Mouse (Mus musculus) lung, postnatal 4 days (tissue): ENCODE results near the gene Srebf1.

ENCODE experiments used
- DNase-seq, 2 experiments: peaks; one replicate each; pipeline ENCODE4 v3.0.0; 2021

The Srebf1 gene

DNA sequence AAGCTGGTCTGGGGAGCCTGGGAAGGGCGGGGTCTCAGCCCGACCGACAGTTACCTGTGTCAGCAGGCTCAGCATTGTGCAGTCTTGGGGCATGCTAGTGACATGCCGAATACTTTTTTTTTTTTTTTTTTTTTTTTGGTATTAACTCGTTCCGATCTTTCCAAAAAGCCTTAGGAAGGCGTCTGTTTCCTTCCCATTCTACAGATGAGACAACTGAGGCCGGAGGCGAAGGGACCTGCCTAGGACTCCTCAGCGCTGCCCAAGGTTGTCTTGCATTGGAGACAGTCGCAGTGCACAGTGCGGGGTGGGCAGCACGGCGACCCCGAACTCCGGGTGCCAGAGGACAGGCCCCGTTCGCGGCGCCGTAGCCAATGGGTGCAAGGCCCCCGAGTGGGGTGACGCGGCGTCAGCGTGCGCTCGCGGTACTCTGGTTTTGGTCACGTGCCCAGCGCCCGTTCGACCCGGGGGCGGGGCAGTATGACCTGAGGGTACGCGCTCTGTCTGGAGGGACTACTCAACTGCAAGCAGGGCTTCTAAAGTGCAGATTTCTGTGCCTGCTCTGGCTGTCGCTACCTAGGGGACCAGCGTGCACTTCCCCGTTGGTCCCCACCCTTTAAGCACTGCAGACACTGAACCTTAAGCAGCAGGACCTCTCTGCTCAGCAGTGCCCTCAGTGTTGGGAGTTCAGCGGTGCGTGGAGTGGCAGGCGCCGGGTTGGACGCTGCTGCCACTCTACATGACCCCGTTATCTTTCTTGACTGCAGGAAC is at the start of gene Srebf1:
Gene Srebf1, minus strand, starts transcription at position 113 of the 768 bp plus-strand sequence.
- DNase-seq, result peak; percentile 90 to 92

DNA sequence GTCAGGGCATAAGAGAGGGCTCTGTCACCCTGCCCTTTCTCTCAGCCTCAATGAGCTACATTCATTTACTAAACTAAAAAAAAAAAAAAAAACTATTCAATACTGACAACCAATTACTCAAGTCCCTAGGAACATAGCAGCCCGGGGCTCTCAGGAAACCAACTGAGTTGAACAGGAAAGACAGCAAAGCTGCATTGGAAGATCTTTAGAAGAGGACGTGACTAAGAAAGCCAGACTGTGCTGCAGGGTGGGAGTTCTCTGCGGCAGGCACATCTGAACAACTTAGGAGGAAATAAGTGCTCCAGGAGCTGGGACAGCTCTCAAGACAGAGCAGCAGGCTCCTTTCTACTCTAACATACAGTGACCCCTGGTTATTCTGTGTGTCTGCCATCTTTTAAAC is 46.2 kb upstream of the Srebf1 start:
- DNase-seq, result no peak

DNA sequence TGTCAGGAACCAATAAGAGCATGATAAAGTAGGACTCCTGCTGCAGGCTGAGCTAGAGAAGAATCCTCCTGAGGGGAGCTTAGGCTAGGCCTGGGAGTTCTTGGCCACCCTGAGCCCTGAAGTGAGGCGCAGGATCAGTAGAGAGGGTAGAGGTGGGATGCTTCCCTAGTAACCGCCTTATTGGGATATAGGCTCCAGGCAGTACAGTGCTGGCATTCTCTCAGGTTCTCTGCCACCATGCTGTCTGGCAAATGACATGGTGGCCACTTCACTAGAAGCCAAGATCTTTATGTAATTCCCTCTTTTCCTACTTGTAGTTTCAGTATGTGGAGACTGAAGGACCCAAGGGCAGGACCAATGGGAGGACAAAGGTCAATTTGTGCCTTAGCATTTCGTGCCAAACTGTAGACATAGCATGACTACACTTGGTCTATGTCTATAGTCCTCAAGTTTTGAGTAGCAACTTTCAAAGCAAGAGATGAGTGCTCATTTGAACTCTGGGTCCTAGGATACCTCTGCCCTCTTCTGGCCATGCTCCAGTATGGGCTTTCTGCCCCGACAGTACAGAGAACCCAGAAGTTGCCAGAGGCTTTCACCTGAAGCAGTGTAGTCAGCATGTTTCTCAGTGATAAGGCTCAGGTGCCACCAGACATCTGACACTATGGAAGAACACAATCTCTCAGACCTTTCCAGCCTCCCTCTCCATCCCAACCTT is 43.0 kb upstream of the Srebf1 start:
- no peak for DNase-seq

DNA sequence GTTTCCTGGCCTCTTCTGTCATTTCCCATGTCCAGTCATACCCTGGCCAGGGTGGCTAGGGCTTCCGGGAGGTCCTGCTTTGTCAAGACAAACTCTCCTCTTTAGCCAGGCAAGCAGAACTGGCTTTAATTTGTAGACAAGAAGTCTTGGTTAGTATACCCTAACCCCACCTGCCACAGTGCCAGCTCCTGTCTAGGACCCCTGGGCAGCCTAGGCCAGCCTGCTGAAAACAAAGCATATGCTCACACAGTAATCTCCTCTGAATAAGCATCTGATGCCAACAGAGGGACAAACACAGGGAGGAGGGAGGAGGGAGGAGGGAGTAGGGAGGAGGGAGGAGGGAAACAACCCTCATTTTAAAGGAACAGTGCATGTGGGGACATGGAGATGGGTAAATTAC is 42.3 kb upstream of the Srebf1 start:
- no peak for DNase-seq

DNA sequence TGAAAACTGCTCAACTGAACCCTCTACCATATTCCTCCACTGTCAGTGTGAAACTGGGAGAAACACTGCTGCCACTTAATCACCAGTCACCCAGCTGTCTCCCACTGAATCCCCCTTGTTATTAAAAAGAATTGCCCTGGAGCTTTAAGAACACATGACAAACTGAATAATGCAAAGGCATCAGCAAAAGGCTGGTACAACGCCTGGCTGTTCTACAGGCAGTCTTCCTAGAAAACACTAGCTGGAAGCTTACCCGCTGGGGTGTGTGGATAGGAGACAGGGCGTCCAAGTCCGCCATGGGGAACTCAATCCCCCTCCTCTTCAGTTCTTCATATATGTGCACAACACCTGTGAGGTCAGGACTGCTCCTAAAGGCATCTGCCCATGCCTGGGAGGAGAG is 40.0 kb upstream of the Srebf1 start:
- DNase-seq, result no peak

DNA sequence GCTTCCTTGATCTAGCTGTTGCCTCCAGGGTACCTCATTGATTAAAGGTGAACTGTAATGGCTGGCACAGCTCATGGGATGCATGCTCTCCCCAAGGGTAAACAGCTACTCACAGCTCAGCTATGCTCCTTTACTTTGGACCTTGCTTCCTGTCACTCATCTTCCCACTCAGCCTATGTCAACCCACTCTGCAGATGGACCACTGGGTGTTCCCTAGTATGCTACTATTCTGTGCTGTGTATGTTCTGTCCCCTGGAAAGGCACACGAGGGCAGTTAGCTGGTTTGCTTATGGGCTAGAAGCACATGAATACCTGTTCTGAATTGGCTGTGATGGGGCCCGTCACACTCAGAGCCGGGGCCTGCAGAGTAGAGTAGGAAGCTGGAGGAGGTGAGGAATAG is 38.4 kb upstream of the Srebf1 start:
- no peak for DNase-seq

DNA sequence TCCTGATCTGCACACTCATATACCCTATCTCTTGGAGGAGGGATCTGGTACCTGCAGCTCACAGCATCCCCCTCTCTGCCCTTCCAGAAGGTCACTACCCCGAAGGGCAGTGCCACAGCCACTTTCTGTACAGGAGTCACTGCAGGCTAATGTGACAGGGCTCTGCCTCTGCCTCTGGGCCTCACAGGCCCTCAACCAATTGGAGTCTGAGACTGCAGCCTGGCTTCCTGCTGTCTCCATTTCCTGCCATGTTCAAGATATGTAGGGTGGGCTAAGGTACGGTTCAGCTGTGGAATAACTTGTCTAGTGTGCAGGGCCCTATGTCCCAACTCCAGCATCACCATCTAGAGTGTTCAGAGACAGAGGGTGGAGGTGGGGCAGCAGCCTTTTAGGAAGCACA is 35.3 kb upstream of the Srebf1 start:
- no peak for DNase-seq

DNA sequence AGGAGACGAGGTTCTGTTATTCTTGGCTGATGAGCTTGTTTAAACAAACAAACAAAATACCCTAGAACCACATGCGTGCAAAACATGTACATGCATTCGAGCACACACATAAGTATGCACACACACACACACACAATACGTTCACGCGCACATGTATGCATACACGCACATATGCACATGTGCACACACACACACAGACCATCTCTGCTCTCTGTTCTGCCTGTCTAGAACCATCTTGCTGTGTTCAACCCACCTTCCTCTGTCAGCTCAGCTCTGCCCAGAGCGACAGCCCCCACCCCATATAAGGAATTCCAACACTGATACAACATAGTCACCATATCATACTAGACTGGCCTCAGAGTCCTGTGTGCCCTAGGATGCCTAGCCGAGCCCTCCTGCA is 34.3 kb upstream of the Srebf1 start:
- DNase-seq, result no peak

DNA sequence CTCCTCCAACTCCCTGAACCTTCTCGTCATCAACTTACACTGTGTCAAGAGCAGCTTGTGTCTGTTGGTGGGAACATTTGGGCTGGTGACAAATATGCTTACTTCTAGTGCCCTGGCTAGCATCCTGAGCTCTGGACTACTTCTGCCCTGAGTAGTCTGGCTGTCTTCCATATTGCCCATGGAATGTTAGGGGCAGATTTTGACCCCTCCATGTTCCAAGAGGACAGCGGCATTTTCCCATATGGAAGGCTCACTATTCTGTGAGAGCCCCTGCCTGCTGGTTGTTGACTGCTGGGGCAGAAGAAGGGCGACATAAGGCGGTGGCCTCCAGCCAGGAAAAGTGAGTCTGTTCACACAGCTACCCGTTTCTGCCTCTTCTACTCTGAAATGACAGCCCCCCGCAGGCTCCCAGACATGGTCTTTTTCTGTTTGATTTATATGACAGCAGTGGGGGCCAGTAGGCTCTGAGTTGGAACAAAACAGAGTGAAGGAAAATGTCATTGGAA is 33.8 kb upstream of the Srebf1 start:
- peak in 1 of 2 experiments; percentile 66 for DNase-seq

DNA sequence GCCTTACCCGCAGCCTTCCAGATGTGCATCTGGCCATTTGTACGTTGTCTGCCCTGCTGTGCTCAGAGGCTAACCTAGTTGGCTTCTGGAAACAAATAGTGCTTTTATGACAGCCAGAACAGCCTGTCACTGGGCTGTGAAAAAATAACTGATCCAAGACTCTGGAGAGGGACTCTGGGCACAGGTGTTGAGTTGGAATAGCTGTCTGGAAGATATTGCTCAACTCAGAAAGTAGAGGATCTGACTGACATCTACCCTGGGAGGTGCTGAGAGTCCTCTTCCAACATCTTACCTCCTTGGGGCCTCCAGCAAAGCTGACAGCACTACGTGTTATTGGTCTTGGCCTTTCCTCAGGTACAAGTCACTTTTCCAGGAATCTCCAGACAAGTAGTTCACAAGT is 33.3 kb upstream of the Srebf1 start:
- DNase-seq, result no peak

DNA sequence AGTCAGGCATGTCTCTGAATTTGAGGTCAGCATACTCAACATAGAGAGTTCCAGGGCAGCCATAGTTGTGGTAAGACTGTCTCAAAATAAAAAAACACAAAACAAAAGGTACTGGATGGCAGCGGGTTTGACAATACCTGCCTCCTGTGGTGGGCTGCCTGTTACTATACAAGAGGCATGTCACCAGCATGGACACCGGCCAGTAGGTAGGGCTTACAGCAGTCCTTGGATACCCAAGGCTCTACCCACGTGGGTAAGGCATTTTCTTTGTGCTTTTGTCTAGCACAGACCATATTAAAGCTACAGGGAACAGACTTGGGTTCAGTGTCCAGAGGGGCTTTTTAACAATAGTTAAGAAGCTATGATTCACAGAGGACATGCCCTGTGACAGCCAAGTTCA is 32.8 kb upstream of the Srebf1 start:
- DNase-seq, result no peak

DNA sequence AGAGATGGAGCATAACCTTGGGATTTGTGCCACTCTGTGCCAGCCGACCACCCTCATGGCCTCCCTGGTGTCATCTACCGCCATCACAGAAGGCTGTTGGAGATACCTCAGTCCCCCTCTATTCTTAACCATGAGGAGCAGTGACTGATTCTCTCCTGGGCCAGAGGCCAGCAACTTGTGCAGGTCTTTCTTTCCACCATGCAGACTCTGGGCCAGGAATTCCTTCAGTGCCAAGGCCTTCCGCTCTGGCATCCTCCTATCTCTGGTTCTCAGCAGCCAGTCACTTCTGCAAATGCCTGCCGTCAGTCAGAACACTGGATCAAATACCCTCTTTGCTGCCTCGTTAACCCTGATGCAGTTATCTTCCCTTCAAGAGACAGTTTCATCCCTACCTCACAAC is 31.9 kb upstream of the Srebf1 start:
- no peak for DNase-seq

DNA sequence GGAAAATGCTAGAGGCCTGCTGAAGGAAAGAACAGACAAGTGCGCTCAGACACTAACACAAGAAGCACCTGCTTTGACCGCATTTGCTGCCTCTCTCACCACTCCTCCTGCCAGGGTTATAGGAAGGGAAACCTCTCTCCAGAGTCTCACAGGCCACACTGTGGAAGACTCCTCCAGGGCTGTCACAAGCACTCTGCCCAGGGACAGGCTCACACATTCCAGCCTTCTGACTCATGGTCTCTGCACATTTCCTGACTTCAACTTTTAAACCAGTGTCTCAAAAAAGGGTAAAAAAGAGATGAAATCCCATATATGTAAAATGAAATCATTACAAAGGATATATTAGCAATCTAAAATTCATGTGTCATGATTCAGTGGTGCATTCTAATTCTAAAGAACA is 31.2 kb upstream of the Srebf1 start:
- no peak for DNase-seq

DNA sequence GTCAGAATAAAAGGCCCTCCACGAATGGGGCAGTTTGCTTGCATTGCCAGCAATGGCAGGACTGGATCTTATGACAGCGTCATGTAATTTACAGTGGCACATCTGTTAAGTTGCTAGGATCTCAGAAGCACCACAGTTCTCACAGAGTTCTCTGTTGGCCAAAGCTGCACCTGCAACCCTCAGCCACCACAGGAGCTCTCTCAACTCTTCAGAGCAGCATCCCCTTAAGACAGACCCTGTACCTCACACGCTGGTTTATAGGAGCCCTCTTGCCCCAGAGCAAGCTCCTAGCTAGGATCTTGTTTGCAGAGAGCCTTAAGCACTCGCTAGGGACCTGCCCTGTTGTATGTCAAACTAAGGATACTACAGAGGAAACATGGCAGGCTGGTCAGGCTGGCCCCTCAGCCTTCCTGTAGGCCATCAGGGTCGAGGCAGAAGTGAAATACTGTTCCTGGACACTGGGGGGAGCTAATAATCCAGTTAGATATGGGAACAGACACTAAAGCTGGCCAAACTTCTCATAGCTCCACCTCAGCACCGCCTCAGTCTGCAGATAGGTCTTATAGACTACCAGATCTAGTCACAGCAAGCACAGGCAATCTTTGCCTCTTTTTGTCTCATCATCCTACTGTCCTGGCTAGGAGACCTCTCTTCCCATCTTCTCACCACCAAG is 28.7 kb upstream of the Srebf1 start:
- peak in 1 of 2 experiments; percentile 75 for DNase-seq

DNA sequence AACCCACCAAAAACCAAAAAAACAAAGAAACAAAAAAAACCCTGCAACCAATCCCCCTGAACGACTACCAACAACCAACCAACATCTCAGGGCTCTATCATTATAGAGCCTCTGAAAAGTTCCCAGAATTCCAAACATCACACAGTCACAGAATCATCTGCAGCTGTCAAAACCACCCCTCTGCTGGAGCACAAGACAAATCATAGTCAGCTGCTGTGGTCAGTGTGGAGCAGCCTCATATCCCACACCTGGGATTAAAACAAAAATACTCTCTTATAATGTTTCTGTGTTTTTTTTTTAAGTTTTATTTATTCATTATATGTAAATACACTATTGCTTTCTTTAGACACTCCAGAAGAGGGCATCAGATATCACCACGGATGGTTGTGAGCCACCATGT is 27.5 kb upstream of the Srebf1 start:
- DNase-seq, result no peak

DNA sequence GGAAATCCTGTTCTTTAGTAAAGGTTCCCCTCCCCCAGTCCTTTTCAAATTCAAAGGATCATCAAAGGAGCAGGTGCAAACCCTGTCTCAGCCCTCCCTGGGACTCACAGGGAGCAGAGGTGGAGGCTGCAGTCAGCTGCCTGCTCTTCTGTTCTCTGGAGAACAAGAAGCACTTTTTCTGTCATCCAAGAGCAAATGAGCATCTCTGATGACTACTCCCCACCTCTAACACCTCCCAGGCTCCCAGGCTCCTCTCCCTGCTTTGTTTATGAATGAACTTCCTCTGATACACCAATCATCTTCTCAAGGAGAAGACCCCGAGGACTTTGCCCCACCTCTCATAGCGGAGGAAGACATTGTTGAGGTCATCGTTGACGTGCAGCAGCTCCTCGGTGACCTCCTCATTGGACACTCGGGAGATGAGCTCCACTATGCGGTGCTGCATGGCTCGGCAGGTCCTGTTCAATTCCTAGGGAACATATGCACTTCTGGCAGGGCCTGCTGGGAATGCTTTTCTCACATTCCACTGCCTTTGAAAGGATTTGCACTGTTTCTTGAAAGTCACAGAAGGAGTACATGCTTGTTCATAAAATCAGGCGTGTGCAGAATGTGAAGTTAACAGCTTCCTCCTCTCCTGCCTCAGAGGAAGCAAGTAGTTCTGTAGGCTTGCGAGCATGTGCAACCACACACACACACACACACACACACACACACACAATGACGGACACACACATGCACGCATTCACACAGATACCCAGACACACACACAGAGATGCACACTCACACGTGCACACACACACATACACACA is 26.4 kb upstream of the Srebf1 start:
- DNase-seq, result peak; percentile 42 to 50

DNA sequence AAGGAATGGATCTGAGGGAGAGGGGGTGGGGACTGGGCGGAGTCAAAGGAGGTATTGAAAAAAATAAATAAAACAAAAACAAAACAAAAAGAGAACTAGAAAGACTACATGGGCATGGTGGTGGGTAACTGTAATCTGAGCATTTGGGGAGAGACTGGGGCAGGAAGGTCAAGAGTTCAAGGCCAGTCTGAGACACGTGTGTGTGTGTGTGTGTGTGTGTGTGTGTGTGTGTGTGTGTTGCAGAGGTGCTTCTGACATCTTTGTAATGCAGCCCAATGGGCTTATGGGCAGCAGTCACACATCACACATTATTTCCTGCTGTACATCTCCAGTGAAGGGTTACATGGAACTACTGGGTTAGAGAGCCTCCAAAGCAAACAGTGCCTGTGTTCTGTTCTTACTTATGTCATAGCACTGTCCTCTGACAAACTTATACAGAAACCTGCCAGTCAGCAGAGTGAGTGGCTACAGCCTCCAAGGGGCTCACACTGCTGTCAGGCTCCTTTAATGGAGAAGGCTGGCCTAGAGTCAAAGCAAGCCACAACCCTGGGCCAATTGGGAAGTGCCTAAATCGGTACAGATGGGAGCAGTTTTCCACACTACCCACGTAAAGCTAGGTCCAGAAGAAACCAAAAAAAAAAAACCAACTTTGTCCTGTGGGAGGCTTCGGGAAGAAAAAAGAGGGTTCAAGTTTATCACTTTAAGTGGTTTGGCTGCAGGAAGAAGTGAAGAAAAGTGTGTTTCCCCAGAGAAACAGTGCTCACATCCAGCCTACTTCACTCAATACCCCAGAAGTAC is 25.6 kb upstream of the Srebf1 start:
- DNase-seq, result no peak

DNA sequence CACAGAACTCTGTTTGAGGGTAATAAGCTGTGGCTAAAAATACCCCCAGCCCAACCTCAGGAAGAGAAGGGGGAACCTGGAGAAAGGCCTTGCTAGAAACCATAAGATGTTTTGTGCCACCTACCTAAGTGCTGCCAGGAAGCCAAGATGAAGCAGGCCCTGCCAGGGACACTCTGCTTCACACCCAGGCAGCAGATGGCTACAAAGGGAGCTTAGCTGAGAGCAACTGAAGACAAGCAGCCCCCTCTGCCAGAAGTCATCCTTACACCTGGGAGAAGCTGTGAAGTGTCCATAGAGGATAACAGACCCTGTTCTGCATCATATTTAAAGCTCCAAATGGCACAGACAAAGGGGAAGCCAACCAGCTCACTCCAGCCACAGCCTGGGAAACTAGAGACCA is 23.7 kb upstream of the Srebf1 start:
- DNase-seq, result no peak

DNA sequence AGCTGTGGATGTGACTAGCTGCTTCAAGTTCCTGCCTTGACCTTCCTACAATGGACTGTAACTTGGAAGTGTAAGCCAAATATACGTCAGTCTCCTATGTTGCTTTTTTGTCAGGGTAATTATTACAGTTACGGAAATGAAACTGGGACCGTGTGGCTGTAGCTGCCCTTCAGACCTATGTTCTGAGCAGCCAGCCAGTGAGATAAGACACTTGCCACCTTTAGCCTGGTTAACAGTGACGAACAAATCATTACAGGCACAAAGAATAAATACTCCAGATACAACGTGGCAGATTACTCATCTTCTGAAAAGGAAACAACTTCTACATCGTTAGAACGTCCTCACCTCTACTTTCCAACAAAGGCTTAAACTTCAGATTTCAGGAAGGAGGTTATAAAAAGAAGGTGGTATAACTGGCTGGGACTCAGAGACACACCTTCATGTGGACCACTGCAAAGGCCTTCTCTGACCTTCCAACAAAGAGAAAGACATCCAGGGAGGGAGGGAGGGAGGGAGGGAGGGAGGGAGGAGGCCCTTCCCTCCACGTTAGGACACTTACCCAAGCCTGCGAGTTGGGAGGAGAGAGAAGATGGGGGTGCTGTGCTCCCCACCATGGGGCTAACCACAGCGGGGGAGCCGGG is 22.2 kb upstream of the Srebf1 start:
- no peak for DNase-seq

DNA sequence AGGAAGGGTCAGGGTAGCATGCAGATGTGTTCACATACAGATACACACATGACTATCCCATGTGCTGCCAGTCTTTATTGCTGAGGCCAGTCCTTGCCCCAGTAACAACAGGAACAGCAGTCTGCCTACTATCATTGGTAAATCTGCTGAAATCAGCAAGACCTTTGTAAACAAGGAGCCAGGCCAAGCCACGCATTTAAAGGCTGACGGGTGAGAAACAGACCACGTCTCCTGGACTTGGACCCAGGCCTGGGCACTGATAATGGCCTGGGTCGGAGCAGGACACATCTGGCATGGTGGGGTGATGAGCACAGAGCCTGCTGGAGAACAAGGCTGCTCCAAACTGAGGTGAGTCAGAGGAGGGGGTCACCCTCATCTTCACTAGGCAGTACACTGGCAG is 18.1 kb upstream of the Srebf1 start:
- DNase-seq, result peak in 1 of 2 experiments; percentile 49

DNA sequence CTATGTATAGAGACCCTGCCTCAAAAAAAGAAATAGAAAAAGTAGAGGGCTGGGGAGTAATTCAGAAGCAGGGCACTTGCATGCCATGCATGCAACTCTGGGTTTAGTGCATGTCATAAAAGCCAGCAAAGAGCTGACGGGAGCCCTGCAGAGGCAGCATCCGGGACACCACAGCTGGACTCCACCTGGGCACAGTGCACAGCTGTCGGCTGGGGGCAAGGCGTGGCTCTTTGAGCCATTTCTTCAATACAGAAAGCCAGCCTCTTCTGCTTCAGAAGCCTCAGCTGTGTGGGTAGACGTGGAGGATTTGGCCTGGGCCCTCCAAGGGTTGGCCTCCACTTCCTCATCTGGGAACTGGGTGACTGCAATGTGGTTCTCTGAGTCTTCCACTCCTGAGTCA is 13.0 kb upstream of the Srebf1 start:
- no peak for DNase-seq

DNA sequence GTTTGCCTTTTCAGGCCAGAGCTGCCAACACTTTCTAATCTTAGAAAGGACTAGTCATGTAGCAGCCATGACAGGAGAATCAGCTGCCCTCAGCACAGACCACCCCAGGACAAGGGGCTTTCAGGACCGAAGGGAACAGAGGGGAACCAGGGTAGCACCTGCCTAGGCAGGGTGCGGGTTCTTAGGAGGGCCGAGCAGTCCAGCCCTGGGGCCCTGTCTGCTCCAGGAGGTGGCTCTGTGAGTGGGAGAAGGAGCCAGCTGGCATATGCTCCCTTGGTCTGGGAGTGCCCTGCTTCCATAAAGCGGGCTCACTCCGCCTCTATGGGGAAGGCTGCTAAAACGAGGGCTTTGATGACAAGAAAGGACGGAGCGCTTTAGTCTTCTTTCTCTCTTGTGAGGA is 10.9 kb upstream of the Srebf1 start:
- DNase-seq, result no peak
